Mouse (Mus musculus) hindbrain, embryonic 14.5 days (tissue): ENCODE results near the gene Dennd2d. TPM values are rescaled to one million over a fixed set of nuclear protein-coding genes. Genes with fewer than 3 reads are reported as not detected.

Experiments
- polyA plus RNA-seq: library from polyadenylated mRNA; unstranded; fragments of >200 nt; fragmentation: Nextera tagmentation; extraction: Ambion mirVana; gene quantifications from 2 replicates; pipeline ENCODE4 v1.2.1, GENCODE M21; 2014

Dennd2d gene
- polyA plus RNA-seq, 1 experiment from 2014 or later, result 0.58 TPM

Other genes with a start within 250 kb of the Dennd2d start
- gene Chil6, start 76.2 kb upstream of the Dennd2d start, polyA plus RNA-seq, result not detected in 2 replicates
- 72.5 and 74.7 TPM in 2 replicates for gene Dram2, start 65.4 kb downstream of the Dennd2d start, polyA plus RNA-seq
- 45.4 and 57.6 TPM in 2 replicates for gene Cept1, start 65.4 kb downstream of the Dennd2d start, polyA plus RNA-seq
- 18.8 and 19.4 TPM in 2 replicates for gene Lrif1, start 202.6 kb downstream of the Dennd2d start, polyA plus RNA-seq